Mouse (Mus musculus) embryonic facial prominence, embryonic 14.5 days (tissue): ENCODE measurements around the gene Lrrc45. TPM values are rescaled to one million over a fixed set of nuclear protein-coding genes. Genes with fewer than 3 reads are reported as not detected.
"Not testable (repeated sequence)": the region's sequence is repeated elsewhere in the genome, so short reads cannot be mapped to it uniquely, and the experiment has no call there.

Experiments used
- ATAC-seq: fragments of 200-750 bp; cut with Nextera tagmentation; 2 replicates; pipeline ENCODE4 v1.8.0; 2017; ENCODE audit warnings: low read depth, moderate number of reproducible peaks, moderate TSS enrichment
- DNase-seq: peaks from one replicate; pipeline ENCODE4 v3.0.0-alpha.2; 2015; ENCODE audit warnings: low spot score
- H3K27ac ChIP-seq: fragments of 300-500 bp; sonication (generic); replicated peaks from 2 replicates; pipeline ENCODE4 v1.5.1; 2014; ENCODE audit warnings: low read depth, mild to moderate bottlenecking, low read length, moderate library complexity
- H3K27me3 ChIP-seq: fragments of 300-500 bp; sonication (generic); replicated peaks from 2 replicates; pipeline ENCODE4 v1.6.1; 2014; ENCODE audit warnings: low read length; ENCODE audit not compliant: control insufficient read depth, insufficient read depth
- H3K36me3 ChIP-seq: fragments of 300-500 bp; sonication (generic); 2 replicates; pipeline ENCODE4 v1.6.1; 2014; ENCODE audit warnings: low read length, mixed read lengths; ENCODE audit not compliant: control insufficient read depth, insufficient read depth
- H3K4me1 ChIP-seq: fragments of 300-500 bp; sonication (generic); 2 replicates; pipeline ENCODE4 v1.6.1; 2014; ENCODE audit warnings: antibody characterized with exemption, low read length; ENCODE audit not compliant: control insufficient read depth, insufficient read depth
- H3K4me2 ChIP-seq: fragments of 300-500 bp; sonication (generic); 2 replicates; pipeline ENCODE4 v1.6.1; 2014; ENCODE audit warnings: low read depth, mild to moderate bottlenecking, low read length, moderate library complexity, mixed read lengths
- H3K4me3 ChIP-seq: fragments of 300-500 bp; sonication (generic); 2 replicates; pipeline ENCODE4 v1.5.1; 2014; ENCODE audit warnings: low read depth, mild to moderate bottlenecking, low read length
- H3K9ac ChIP-seq: fragments of 300-500 bp; sonication (generic); 2 replicates; pipeline ENCODE4 v1.6.1; 2014; ENCODE audit warnings: low read depth, mild to moderate bottlenecking, low read length, moderate library complexity, mixed read lengths
- H3K9me3 ChIP-seq: fragments of 300-500 bp; sonication (generic); 2 replicates; pipeline ENCODE4 v1.6.1; 2016; ENCODE audit warnings: low read length; ENCODE audit not compliant: control insufficient read depth
- WGBS: fragments of 180-500 bp; shearing (Covaris S2); extraction: QIAGEN DNeasy Blood & Tissue Kit; methylation state at CpG from one replicate; pipeline ENCODE4 v1.1.7; 2014; 5-methylcytosine and 5-hydroxymethylcytosine counted together
- polyA plus RNA-seq: library from polyadenylated mRNA; unstranded; fragments of >200 nt; fragmentation: Nextera tagmentation; extraction: Ambion mirVana; gene quantifications from 2 replicates; pipeline ENCODE4 v1.2.1, GENCODE M21; 2014

Gene Lrrc45
- polyA plus RNA-seq: 46.5 and 50.7 TPM in 2 replicates

GRCm38 (mm10) chr11:120713580-120714518, at the start of gene Lrrc45, which contains the start of gene Cenpx:
Gene Lrrc45 (plus strand): TSS chr11:120713925.
Gene Cenpx (minus strand): TSS chr11:120713738.
- ATAC-seq (peak; percentile 96), DNase-seq (peak; percentile 100)
- H3K9ac ChIP-seq: peak within 1 kb of the TSS; percentile 72
- peak within 1 kb of the TSS; percentile 97 for H3K4me2 ChIP-seq
- WGBS: 2% methylated on average over 53 of the region's 53 CpGs
- H3K4me3 ChIP-seq: peak within 1 kb of the TSS; percentile 65
- H3K27me3 ChIP-seq: no peaks in the 10 kb centered on the region
- H3K4me1 ChIP-seq: peaks cover 7% of the 10 kb centered on the region; the same call in 1 of the 2 replicates
- H3K36me3 ChIP-seq: peaks cover 51% of the 10 kb centered on the region
- H3K27ac ChIP-seq: peak within 1 kb of the TSS; percentile 76
- H3K9me3 ChIP-seq: no peaks in the 10 kb centered on the region

- Histone ChIP-seq H3K36me3 (no peaks in the 10 kb centered on the region), H3K9ac (no peak overlapping the region), H3K27me3 (peaks cover 35% of the 10 kb centered on the region), H3K4me3 (no peak overlapping the region), H3K27ac (no peak overlapping the region), H3K4me2 (no peak overlapping the region), H3K9me3 (no peaks in the 10 kb centered on the region), H3K4me1 (peaks cover 10% of the 10 kb centered on the region)
- DNase-seq (peak; percentile 52), ATAC-seq (0 out of 2 replicates have a peak, but pooled peaks have one; percentile 38)
- WGBS: 46% methylated on average over 3 of the region's 3 CpGs
These were observed 48.3 kb upstream of the Lrrc45 start for GRCm38 (mm10) chr11:120665406-120665805.

GRCm38 (mm10) chr11:120666617-120667016, 47.1 kb upstream of the Lrrc45 start:
- DNase-seq: peak; percentile 45
- WGBS: 0% methylated on average over 3 of the region's 3 CpGs
- no peak overlapping the region for H3K4me3 ChIP-seq

GRCm38 (mm10) chr11:120672687-120673593, 40.8 kb upstream of the Lrrc45 start, which contains the start of gene Aspscr1:
Gene Aspscr1 (plus strand): TSS chr11:120672973.
- peak within 1 kb of the TSS; percentile 88 for H3K27ac ChIP-seq
- ATAC-seq (peak; percentile 98), DNase-seq (peak; percentile 98)
- no peaks in the 10 kb centered on the region for H3K27me3 ChIP-seq
- no peaks in the 10 kb centered on the region for H3K9me3 ChIP-seq
- WGBS: 1% methylated on average over 51 of the region's 83 CpGs
- H3K36me3 ChIP-seq: peaks cover 13% of the 10 kb centered on the region; the same call in 1 of the 2 replicates
- peak within 1 kb of the TSS; percentile 71 for H3K4me2 ChIP-seq
- H3K4me3 ChIP-seq: peak within 1 kb of the TSS; percentile 78
- peaks cover 11% of the 10 kb centered on the region; the same call in 1 of the 2 replicates for H3K4me1 ChIP-seq
- H3K9ac ChIP-seq: peak within 1 kb of the TSS; percentile 84

More at GRCm38 (mm10) chr11:120666617-120667016, 47.1 kb upstream of the Lrrc45 start:
- H3K36me3 ChIP-seq: no peaks in the 10 kb centered on the region
- H3K4me1 ChIP-seq: peaks cover 4% of the 10 kb centered on the region
- H3K9me3 ChIP-seq: no peaks in the 10 kb centered on the region
- H3K9ac ChIP-seq: peak overlapping the region; percentile 5; the same call in 1 of the 2 replicates
- H3K4me2 ChIP-seq: no peak overlapping the region
- H3K27me3 ChIP-seq: peaks cover 22% of the 10 kb centered on the region
- no peak overlapping the region for H3K27ac ChIP-seq
- no peak for ATAC-seq

- Histone ChIP-seq H3K27me3 (no peaks in the 10 kb centered on the region), H3K4me2 (peak overlapping the region; percentile 71), H3K4me1 (peaks cover 11% of the 10 kb centered on the region; the same call in 1 of the 2 replicates), H3K27ac (peak overlapping the region; percentile 88), H3K4me3 (peak overlapping the region; percentile 78), H3K9ac (peak overlapping the region; percentile 84), H3K36me3 (peaks cover 20% of the 10 kb centered on the region), H3K9me3 (no peaks in the 10 kb centered on the region)
- ATAC-seq: peak; percentile 5; the same call in 1 of the 2 replicates
- no peak for DNase-seq
- 39% methylated on average over 12 of the region's 12 CpGs for WGBS
These were observed 40.1 kb upstream of the Lrrc45 start for GRCm38 (mm10) chr11:120673594-120674122.

- not testable (repeated sequence) for H3K27ac ChIP-seq, ATAC-seq, H3K9me3 ChIP-seq, H3K4me2 ChIP-seq, H3K4me3 ChIP-seq, H3K9ac ChIP-seq, H3K27me3 ChIP-seq, DNase-seq
- Histone ChIP-seq H3K36me3 (peaks cover 40% of the 10 kb centered on the region), H3K4me1 (peaks cover 11% of the 10 kb centered on the region; the same call in 1 of the 2 replicates)
- WGBS: 82% methylated on average over 4 of the region's 5 CpGs
These were observed 37.9 kb upstream of the Lrrc45 start for GRCm38 (mm10) chr11:120675875-120676274.

- Histone ChIP-seq H3K4me1 (peaks cover 11% of the 10 kb centered on the region; the same call in 1 of the 2 replicates), H3K36me3 (peaks cover 47% of the 10 kb centered on the region), H3K9ac (no peak overlapping the region), H3K27ac (no peak overlapping the region), H3K27me3 (no peaks in the 10 kb centered on the region), H3K4me2 (no peak overlapping the region), H3K4me3 (no peak overlapping the region), H3K9me3 (no peaks in the 10 kb centered on the region)
- ATAC-seq: no peak
- 88% methylated on average over 4 of the region's 4 CpGs for WGBS
- no peak for DNase-seq
These were observed 36.8 kb upstream of the Lrrc45 start for GRCm38 (mm10) chr11:120676951-120677350.

GRCm38 (mm10) chr11:120679909-120680308, 33.8 kb upstream of the Lrrc45 start:
- DNase-seq (no peak), ATAC-seq (no peak)
- no peaks in the 10 kb centered on the region for H3K27me3 ChIP-seq
- H3K9ac ChIP-seq: no peak overlapping the region
- no peak overlapping the region for H3K27ac ChIP-seq
- no peaks in the 10 kb centered on the region for H3K9me3 ChIP-seq
- 57% methylated on average over 3 of the region's 3 CpGs for WGBS
- H3K4me1 ChIP-seq: no peaks in the 10 kb centered on the region
- H3K36me3 ChIP-seq: peaks cover 55% of the 10 kb centered on the region
- no peak overlapping the region for H3K4me2 ChIP-seq
- H3K4me3 ChIP-seq: no peak overlapping the region
